Mouse (Mus musculus) midbrain, embryonic 14.5 days (tissue): ENCODE results near the gene Hspg2. TPM values are rescaled to one million over a fixed set of nuclear protein-coding genes. Genes with fewer than 3 reads are reported as not detected.

Experiments
- ATAC-seq: fragments of 200-750 bp; cut with Nextera tagmentation; 2 replicates; pipeline ENCODE4 v1.8.0; 2017; ENCODE audit warnings: moderate number of reproducible peaks, moderate library complexity; ENCODE audit not compliant: low FRiP score, low TSS enrichment
- DNase-seq: peaks from one replicate; pipeline ENCODE4 v3.0.0-alpha.2; 2015
- H3K27ac ChIP-seq: fragments of 300-500 bp; sonication (generic); replicated peaks from 2 replicates; pipeline ENCODE4 v1.5.1; 2014; ENCODE audit warnings: mild to moderate bottlenecking, low read depth, low read length, moderate library complexity
- H3K27me3 ChIP-seq: fragments of 300-500 bp; sonication (generic); 2 replicates; pipeline ENCODE4 v1.6.1; 2014; ENCODE audit warnings: low read length, control low read depth, mixed read lengths; ENCODE audit not compliant: control insufficient read depth, insufficient read depth
- H3K36me3 ChIP-seq: fragments of 300-500 bp; sonication (generic); 2 replicates; pipeline ENCODE4 v1.6.1; 2014; ENCODE audit warnings: low read length, control low read depth; ENCODE audit not compliant: control insufficient read depth, insufficient read depth
- H3K4me1 ChIP-seq: fragments of 300-500 bp; sonication (generic); 2 replicates; pipeline ENCODE4 v1.6.1; 2014; ENCODE audit warnings: mild to moderate bottlenecking, antibody characterized with exemption, low read length, control low read depth; ENCODE audit not compliant: control insufficient read depth, insufficient read depth
- H3K4me2 ChIP-seq: fragments of 300-500 bp; sonication (generic); 2 replicates; pipeline ENCODE4 v1.6.1; 2014; ENCODE audit warnings: mild to moderate bottlenecking, low read length, moderate library complexity
- H3K4me3 ChIP-seq: fragments of 300-500 bp; sonication (generic); replicated peaks from 2 replicates; pipeline ENCODE4 v1.5.1; 2014; ENCODE audit warnings: low read depth, low read length
- H3K9ac ChIP-seq: fragments of 300-500 bp; sonication (generic); replicated peaks from 2 replicates; pipeline ENCODE4 v1.6.1; 2014; ENCODE audit warnings: mild to moderate bottlenecking, low read length, moderate library complexity
- H3K9me3 ChIP-seq: fragments of 300-500 bp; sonication (generic); 2 replicates; pipeline ENCODE4 v1.6.1; 2016; ENCODE audit warnings: low read length, control low read depth, mixed read lengths; ENCODE audit not compliant: control insufficient read depth
- WGBS: fragments of 180-500 bp; shearing (Covaris S2); extraction: QIAGEN DNeasy Blood & Tissue Kit; methylation state at CpG from one replicate; pipeline ENCODE4 v1.1.7; 2014; 5-methylcytosine and 5-hydroxymethylcytosine counted together
- polyA plus RNA-seq: library from polyadenylated mRNA; unstranded; fragments of >200 nt; fragmentation: Nextera tagmentation; extraction: Ambion mirVana; gene quantifications from 2 replicates; pipeline ENCODE4 v1.2.1, GENCODE M21; 2014

The Hspg2 gene
- polyA plus RNA-seq, 1 experiment from 2014 or later, result 7.6 TPM

- no peak for ATAC-seq
- Histone ChIP-seq H3K4me3 (no peak overlapping the region), H3K4me2 (no peak overlapping the region), H3K27ac (no peak overlapping the region), H3K27me3 (no peaks in the 10 kb centered on the region), H3K9ac (no peak overlapping the region), H3K9me3 (no peaks in the 10 kb centered on the region), H3K36me3 (no peaks in the 10 kb centered on the region), H3K4me1 (no peaks in the 10 kb centered on the region)
- 68% methylated on average over 5 of the region's 5 CpGs for WGBS
- DNase-seq, result peak; percentile 63
These were observed 77.5 kb downstream of the Hspg2 start for GRCm38 (mm10) chr4:137546003-137546525.

GRCm38 (mm10) chr4:137553466-137553865 is 84.9 kb downstream of the Hspg2 start:
- ATAC-seq, result no peak
- WGBS, result 96% methylated on average over 17 of the region's 17 CpGs
- Histone ChIP-seq H3K27ac (no peak overlapping the region), H3K9me3 (no peaks in the 10 kb centered on the region), H3K4me2 (no peak overlapping the region), H3K9ac (no peak overlapping the region), H3K27me3 (no peaks in the 10 kb centered on the region), H3K36me3 (no peaks in the 10 kb centered on the region), H3K4me3 (no peak overlapping the region), H3K4me1 (no peaks in the 10 kb centered on the region)
- DNase-seq, result no peak

- H3K4me2 ChIP-seq, result no peak overlapping the region
- H3K4me3 ChIP-seq, result no peak overlapping the region
- WGBS, result 84% methylated on average over 16 of the region's 16 CpGs
- no peak overlapping the region for H3K9ac ChIP-seq
- DNase-seq, result no peak
- ATAC-seq, result no peak
- no peaks in the 10 kb centered on the region for H3K36me3 ChIP-seq
- H3K27ac ChIP-seq, result no peak overlapping the region
- H3K9me3 ChIP-seq, result no peaks in the 10 kb centered on the region
- H3K4me1 ChIP-seq, result no peaks in the 10 kb centered on the region
- H3K27me3 ChIP-seq, result no peaks in the 10 kb centered on the region
These were observed 88.2 kb downstream of the Hspg2 start for GRCm38 (mm10) chr4:137556673-137557210.

GRCm38 (mm10) chr4:137569873-137570272 is 101.3 kb downstream of the Hspg2 start:
- H3K4me3 ChIP-seq, result no peak overlapping the region
- no peak overlapping the region for H3K9ac ChIP-seq
- H3K27ac ChIP-seq, result no peak overlapping the region
- no peaks in the 10 kb centered on the region for H3K9me3 ChIP-seq
- H3K4me1 ChIP-seq, result no peaks in the 10 kb centered on the region
- ATAC-seq (no peak), DNase-seq (no peak)
- no peaks in the 10 kb centered on the region for H3K36me3 ChIP-seq
- H3K27me3 ChIP-seq, result no peaks in the 10 kb centered on the region
- WGBS, result 83% methylated on average over 9 of the region's 9 CpGs
- no peak overlapping the region for H3K4me2 ChIP-seq

- Histone ChIP-seq H3K4me2 (no peak within 1 kb of the TSS), H3K36me3 (no peaks in the 10 kb centered on the region), H3K4me3 (no peak within 1 kb of the TSS), H3K27me3 (0 out of 2 replicates have a peak, but pooled peaks cover 6% of the 10 kb centered on the region), H3K4me1 (peaks cover 6% of the 10 kb centered on the region; the same call in 1 of the 2 replicates), H3K27ac (no peak within 1 kb of the TSS), H3K9me3 (no peaks in the 10 kb centered on the region), H3K9ac (no peak within 1 kb of the TSS)
- ATAC-seq (no peak), DNase-seq (no peak)
- WGBS, result 85% methylated on average over 10 of the region's 10 CpGs
These were observed 105.9 kb downstream of the Hspg2 start, which contains the start of gene Ldlrad2 for GRCm38 (mm10) chr4:137574469-137574868. Gene Ldlrad2 (minus strand): TSS chr4:137574569.

GRCm38 (mm10) chr4:137577486-137577885 is 108.9 kb downstream of the Hspg2 start:
- no peak overlapping the region for H3K9ac ChIP-seq
- H3K27me3 ChIP-seq, result 0 out of 2 replicates have a peak, but pooled peaks cover 6% of the 10 kb centered on the region
- H3K4me2 ChIP-seq, result no peak overlapping the region
- H3K9me3 ChIP-seq, result no peaks in the 10 kb centered on the region
- H3K27ac ChIP-seq, result no peak overlapping the region
- H3K36me3 ChIP-seq, result no peaks in the 10 kb centered on the region
- ATAC-seq (no peak), DNase-seq (no peak)
- peaks cover 6% of the 10 kb centered on the region; the same call in 1 of the 2 replicates for H3K4me1 ChIP-seq
- no peak overlapping the region for H3K4me3 ChIP-seq
- WGBS, result 96% methylated on average over 12 of the region's 12 CpGs

- peak overlapping the region; percentile 27 for H3K4me3 ChIP-seq
- WGBS, result 4% methylated on average over 39 of the region's 39 CpGs
- 0 out of 2 replicates have a peak, but pooled peaks cover 6% of the 10 kb centered on the region for H3K27me3 ChIP-seq
- no peak for ATAC-seq
- DNase-seq, result peak; percentile 68
- 0 out of 2 replicates have a peak overlapping the region, but pooled peaks have one; percentile 23 for H3K9ac ChIP-seq
- peak overlapping the region; percentile 59 for H3K4me2 ChIP-seq
- peaks cover 6% of the 10 kb centered on the region; the same call in 1 of the 2 replicates for H3K4me1 ChIP-seq
- H3K27ac ChIP-seq, result no peak overlapping the region
- no peaks in the 10 kb centered on the region for H3K36me3 ChIP-seq
- no peaks in the 10 kb centered on the region for H3K9me3 ChIP-seq
These were observed 109.7 kb downstream of the Hspg2 start for GRCm38 (mm10) chr4:137578181-137578845.

- peaks cover 6% of the 10 kb centered on the region; the same call in 1 of the 2 replicates for H3K4me1 ChIP-seq
- 59% methylated on average over 4 of the region's 4 CpGs for WGBS
These were observed 111.2 kb downstream of the Hspg2 start for GRCm38 (mm10) chr4:137579789-137580188.

More at GRCm38 (mm10) chr4:137579789-137580188, 111.2 kb downstream of the Hspg2 start:
- Histone ChIP-seq H3K9me3 (no peaks in the 10 kb centered on the region), H3K9ac (no peak overlapping the region), H3K36me3 (no peaks in the 10 kb centered on the region), H3K4me3 (no peak overlapping the region), H3K4me2 (no peak overlapping the region), H3K27me3 (0 out of 2 replicates have a peak, but pooled peaks cover 6% of the 10 kb centered on the region), H3K27ac (no peak overlapping the region)
- DNase-seq (no peak), ATAC-seq (no peak)
